Mouse (Mus musculus) limb, embryonic 11.5 days (tissue): Measurements from ENCODE around the gene Rasa2. TPM values are rescaled to one million over a fixed set of nuclear protein-coding genes. Genes with fewer than 3 reads are reported as not detected.
A peak's percentile ranks its signal among the peaks of the same experiment; 100 is the strongest.

Experiments
- ATAC-seq: fragments of 200-750 bp; cut with Nextera tagmentation; 2 replicates; pipeline ENCODE4 v1.8.0; 2017; ENCODE audit warnings: low read depth; ENCODE audit not compliant: insufficient number of reproducible peaks, low FRiP score, low TSS enrichment
- DNase-seq: peaks from one replicate; pipeline ENCODE4 v3.0.0-alpha.2; 2015; ENCODE audit warnings: low spot score
- H3K27ac ChIP-seq: fragments of 300-500 bp; sonication (generic); replicated peaks from 2 replicates; pipeline ENCODE4 v1.5.1; 2014; ENCODE audit warnings: low read depth, mild to moderate bottlenecking, low read length
- H3K27me3 ChIP-seq: fragments of 300-500 bp; sonication (generic); 2 replicates; pipeline ENCODE4 v1.6.1; 2014; ENCODE audit warnings: mild to moderate bottlenecking, low read length, mixed read lengths; ENCODE audit not compliant: control insufficient read depth, insufficient read depth
- H3K36me3 ChIP-seq: fragments of 300-500 bp; sonication (generic); 2 replicates; pipeline ENCODE4 v1.6.1; 2014; ENCODE audit warnings: mild to moderate bottlenecking, low read length, moderate library complexity, mixed read lengths; ENCODE audit not compliant: control insufficient read depth, insufficient read depth
- H3K4me1 ChIP-seq: fragments of 300-500 bp; sonication (generic); 2 replicates; pipeline ENCODE4 v1.6.1; 2014; ENCODE audit warnings: low read length, mixed read lengths; ENCODE audit not compliant: control insufficient read depth, insufficient read depth
- H3K4me2 ChIP-seq: fragments of 300-500 bp; sonication (generic); 2 replicates; pipeline ENCODE4 v1.6.1; 2014; ENCODE audit warnings: low read depth, mild to moderate bottlenecking, moderate library complexity; ENCODE audit not compliant: severe bottlenecking
- H3K4me3 ChIP-seq: fragments of 300-500 bp; sonication (generic); 2 replicates; pipeline ENCODE4 v1.5.1; 2014; ENCODE audit warnings: low read depth, low read length
- H3K9ac ChIP-seq: fragments of 300-500 bp; sonication (generic); 2 replicates; pipeline ENCODE4 v1.6.1; 2014; ENCODE audit warnings: mild to moderate bottlenecking, low read length
- H3K9me3 ChIP-seq: fragments of 300-500 bp; sonication (generic); 2 replicates; pipeline ENCODE4 v1.6.1; 2016; ENCODE audit warnings: low read length; ENCODE audit not compliant: control insufficient read depth
- WGBS: fragments of 180-500 bp; shearing (Covaris S2); extraction: QIAGEN DNeasy Blood & Tissue Kit; methylation state at CpG from one replicate; pipeline ENCODE4 v1.1.7; 2014; 5-methylcytosine and 5-hydroxymethylcytosine counted together
- polyA plus RNA-seq: library from polyadenylated mRNA; unstranded; fragments of >200 nt; fragmentation: Nextera tagmentation; extraction: Ambion mirVana; gene quantifications from 2 replicates; pipeline ENCODE4 v1.2.1, GENCODE M21; 2014

Rasa2 gene
- polyA plus RNA-seq, 1 experiment from 2014 or later, result 20.6 TPM

- Histone ChIP-seq H3K4me2 (no peak overlapping the region), H3K9ac (no peak overlapping the region), H3K4me1 (no peaks in the 10 kb centered on the region), H3K36me3 (no peaks in the 10 kb centered on the region), H3K27ac (no peak overlapping the region), H3K4me3 (no peak overlapping the region), H3K27me3 (no peaks in the 10 kb centered on the region), H3K9me3 (no peaks in the 10 kb centered on the region)
- WGBS, result 96% methylated on average over 5 of the region's 5 CpGs
- DNase-seq, result no peak
- no peak for ATAC-seq
These were observed 42.1 kb downstream of the Rasa2 start for GRCm38 (mm10) chr9:96589346-96589745.

GRCm38 (mm10) chr9:96583496-96583895 is 47.9 kb downstream of the Rasa2 start:
- 73% methylated on average over 2 of the region's 2 CpGs for WGBS
- Histone ChIP-seq H3K36me3 (no peaks in the 10 kb centered on the region), H3K4me2 (no peak overlapping the region), H3K9me3 (no peaks in the 10 kb centered on the region), H3K27ac (no peak overlapping the region), H3K27me3 (no peaks in the 10 kb centered on the region), H3K9ac (no peak overlapping the region), H3K4me1 (0 out of 2 replicates have a peak, but pooled peaks cover 2% of the 10 kb centered on the region), H3K4me3 (no peak overlapping the region)
- DNase-seq (no peak), ATAC-seq (no peak)

GRCm38 (mm10) chr9:96583076-96583475 is 48.3 kb downstream of the Rasa2 start:
- 88% methylated on average over 2 of the region's 2 CpGs for WGBS
- H3K9ac ChIP-seq, result no peak overlapping the region
- H3K4me2 ChIP-seq, result no peak overlapping the region
- H3K27ac ChIP-seq, result no peak overlapping the region
- H3K36me3 ChIP-seq, result no peaks in the 10 kb centered on the region
- no peak for ATAC-seq
- H3K4me3 ChIP-seq, result no peak overlapping the region
- DNase-seq, result no peak
- H3K27me3 ChIP-seq, result no peaks in the 10 kb centered on the region
- no peaks in the 10 kb centered on the region for H3K9me3 ChIP-seq
- H3K4me1 ChIP-seq, result 0 out of 2 replicates have a peak, but pooled peaks cover 2% of the 10 kb centered on the region

- 82% methylated on average over 4 of the region's 4 CpGs for WGBS
- Histone ChIP-seq H3K9me3 (no peaks in the 10 kb centered on the region), H3K27ac (no peak overlapping the region; the same call in 1 of the 2 replicates), H3K27me3 (no peaks in the 10 kb centered on the region), H3K4me2 (no peak overlapping the region), H3K4me1 (peaks cover 5% of the 10 kb centered on the region; the same call in 1 of the 2 replicates), H3K4me3 (no peak overlapping the region), H3K36me3 (no peaks in the 10 kb centered on the region), H3K9ac (no peak overlapping the region)
- no peak for DNase-seq
- ATAC-seq, result no peak
These were observed 53.2 kb downstream of the Rasa2 start for GRCm38 (mm10) chr9:96578190-96578589.

- Histone ChIP-seq H3K27me3 (no peaks in the 10 kb centered on the region), H3K4me1 (peaks cover 4% of the 10 kb centered on the region; the same call in 1 of the 2 replicates), H3K9me3 (no peaks in the 10 kb centered on the region), H3K9ac (no peak overlapping the region), H3K27ac (no peak overlapping the region; the same call in 1 of the 2 replicates), H3K4me2 (no peak overlapping the region), H3K36me3 (no peaks in the 10 kb centered on the region), H3K4me3 (no peak overlapping the region)
- DNase-seq (peak; percentile 41), ATAC-seq (peak; percentile 47; the same call in 1 of the 2 replicates)
- 32% methylated on average over 6 of the region's 6 CpGs for WGBS
These were observed 53.7 kb downstream of the Rasa2 start for GRCm38 (mm10) chr9:96577674-96578073.

GRCm38 (mm10) chr9:96573252-96573651 is 58.2 kb downstream of the Rasa2 start:
- no peak overlapping the region for H3K4me3 ChIP-seq
- H3K9me3 ChIP-seq, result no peaks in the 10 kb centered on the region
- no peak overlapping the region for H3K27ac ChIP-seq
- no peak for ATAC-seq
- no peaks in the 10 kb centered on the region for H3K36me3 ChIP-seq
- H3K4me2 ChIP-seq, result no peak overlapping the region
- DNase-seq, result no peak
- H3K9ac ChIP-seq, result no peak overlapping the region
- no peaks in the 10 kb centered on the region for H3K27me3 ChIP-seq
- WGBS, result 32% methylated on average over 1 of the region's 1 CpGs
- peaks cover 4% of the 10 kb centered on the region; the same call in 1 of the 2 replicates for H3K4me1 ChIP-seq

GRCm38 (mm10) chr9:96572754-96573153 is 58.7 kb downstream of the Rasa2 start:
- no peak overlapping the region for H3K9ac ChIP-seq
- no peaks in the 10 kb centered on the region for H3K27me3 ChIP-seq
- H3K4me3 ChIP-seq, result no peak overlapping the region
- WGBS, result 91% methylated on average over 9 of the region's 9 CpGs
- no peaks in the 10 kb centered on the region for H3K9me3 ChIP-seq
- no peak overlapping the region for H3K27ac ChIP-seq
- no peaks in the 10 kb centered on the region for H3K36me3 ChIP-seq
- no peak overlapping the region for H3K4me2 ChIP-seq
- DNase-seq (no peak), ATAC-seq (no peak)
- peaks cover 4% of the 10 kb centered on the region; the same call in 1 of the 2 replicates for H3K4me1 ChIP-seq

- Histone ChIP-seq H3K27ac (no peak overlapping the region), H3K9me3 (no peaks in the 10 kb centered on the region), H3K36me3 (peaks cover 2% of the 10 kb centered on the region; the same call in 1 of the 2 replicates), H3K4me3 (no peak overlapping the region), H3K4me1 (no peaks in the 10 kb centered on the region), H3K27me3 (no peaks in the 10 kb centered on the region), H3K4me2 (no peak overlapping the region), H3K9ac (no peak overlapping the region)
- WGBS, result 92% methylated on average over 8 of the region's 8 CpGs
- DNase-seq (no peak), ATAC-seq (no peak)
These were observed 64.9 kb downstream of the Rasa2 start for GRCm38 (mm10) chr9:96566470-96566996.

- ATAC-seq, result no peak
- WGBS, result 98% methylated on average over 4 of the region's 4 CpGs
- Histone ChIP-seq H3K9me3 (no peaks in the 10 kb centered on the region), H3K4me2 (no peak overlapping the region), H3K9ac (no peak overlapping the region), H3K4me3 (no peak overlapping the region), H3K27me3 (no peaks in the 10 kb centered on the region), H3K27ac (no peak overlapping the region), H3K36me3 (peaks cover 6% of the 10 kb centered on the region; the same call in 1 of the 2 replicates), H3K4me1 (no peaks in the 10 kb centered on the region)
- DNase-seq, result no peak
These were observed 67.9 kb downstream of the Rasa2 start for GRCm38 (mm10) chr9:96563501-96563900.
